Mouse (Mus musculus): ENCODE data around the gene Prss16. TPM values are rescaled to one million over a fixed set of nuclear protein-coding genes. Genes with fewer than 3 reads are reported as not detected.

The Prss16 gene
- polyA plus RNA-seq, 2 experiments, result 0.23 to 0.39 TPM

GRCm38 (mm10) chr13:22030493-22030892 lies 21.0 kb upstream of the Prss16 start:
- Histone ChIP-seq H3K36me3 (replicated peaks; ENCODE audit: control insufficient read depth, insufficient read depth, low read depth) (no peaks in the 10 kb centered on the region), H3K4me3 (ENCODE audit: insufficient read depth in 1 of 2, low read depth in 2 of 2, low read length in 2 of 2) (no peak overlapping the region), H3K27me3 (ENCODE audit: control insufficient read depth, insufficient read depth, low read length) (no peaks in the 10 kb centered on the region), H3K4me1 (replicated peaks; ENCODE audit: control insufficient read depth in 2 of 2, insufficient read depth in 2 of 2, low read length in 1 of 2) (peaks cover 8 to 21% of the 10 kb centered on the region in 2 experiments; a peak in 3 of 4 replicates), H3K9ac (replicated peaks) (no peak overlapping the region), H3K9me3 (ENCODE audit: control insufficient read depth, low read length) (no peaks in the 10 kb centered on the region), H3K27ac (no peak overlapping the region), H3K4me2 (ENCODE audit: low read depth) (peak overlapping the region; percentile 34)
- ATAC-seq (ENCODE audit: insufficient read depth), result no peak
- no peak for TF ChIP-seq EP300 (IDR thresholded peaks at IDR 0.05; ENCODE audit: low read depth)
- peak; percentile 39; the same call in 1 of the 2 replicates for TF ChIP-seq CTCF (IDR thresholded peaks at IDR 0.05; ENCODE audit: low read depth)
- peak in 1 of 3 experiments; percentile 57 for DNase-seq (ENCODE audit: low read depth in 3 of 3, low spot score in 3 of 3)
- WGBS (ENCODE audit: insufficient replicate concordance), result 10% methylated on average over 4 of the region's 4 CpGs

- DNase-seq (ENCODE audit: low read depth in 3 of 3, low spot score in 3 of 3) (peak in 1 of 3 experiments; percentile 47), ATAC-seq (ENCODE audit: insufficient read depth) (no peak)
- Histone ChIP-seq H3K4me2 (ENCODE audit: low read depth) (peak overlapping the region; percentile 79), H3K9ac (replicated peaks) (peak overlapping the region; percentile 32), H3K9me3 (ENCODE audit: control insufficient read depth, low read length) (no peaks in the 10 kb centered on the region), H3K27me3 (ENCODE audit: control insufficient read depth, insufficient read depth, low read length) (no peaks in the 10 kb centered on the region), H3K36me3 (replicated peaks; ENCODE audit: control insufficient read depth, insufficient read depth, low read depth) (no peaks in the 10 kb centered on the region), H3K4me1 (replicated peaks; ENCODE audit: control insufficient read depth in 2 of 2, insufficient read depth in 2 of 2, low read length in 1 of 2) (peaks cover 8 to 21% of the 10 kb centered on the region in 2 experiments; a peak in 3 of 4 replicates), H3K27ac (peak overlapping the region; percentile 23), H3K4me3 (ENCODE audit: insufficient read depth in 1 of 2, low read depth in 2 of 2, low read length in 2 of 2) (no peak overlapping the region)
- 25% methylated on average over 8 of the region's 8 CpGs for WGBS (ENCODE audit: insufficient replicate concordance)
- TF ChIP-seq EP300 (IDR thresholded peaks at IDR 0.05; ENCODE audit: low read depth), result no peak
- no peak for TF ChIP-seq CTCF (IDR thresholded peaks at IDR 0.05; ENCODE audit: low read depth)
Observed at GRCm38 (mm10) chr13:22029928-22030327, 20.4 kb upstream of the Prss16 start.

GRCm38 (mm10) chr13:22028673-22029460 lies 19.3 kb upstream of the Prss16 start:
- peak overlapping the region; percentile 79 for H3K4me2 ChIP-seq (ENCODE audit: low read depth)
- H3K4me3 ChIP-seq (ENCODE audit: insufficient read depth in 1 of 2, low read depth in 2 of 2, low read length in 2 of 2), result peak overlapping the region; percentile 64 to 72
- H3K4me1 ChIP-seq (replicated peaks; ENCODE audit: control insufficient read depth in 2 of 2, insufficient read depth in 2 of 2, low read length in 1 of 2), result peaks cover 8 to 17% of the 10 kb centered on the region in 2 experiments; a peak in 3 of 4 replicates
- no peaks in the 10 kb centered on the region for H3K36me3 ChIP-seq (replicated peaks; ENCODE audit: control insufficient read depth, insufficient read depth, low read depth)
- DNase-seq (ENCODE audit: low read depth in 3 of 3, low spot score in 3 of 3), result peak in 2 of 3 experiments; percentile 83 to 91
- TF ChIP-seq CTCF (IDR thresholded peaks at IDR 0.05; ENCODE audit: low read depth) (peak; percentile 97), EP300 (IDR thresholded peaks at IDR 0.05; ENCODE audit: low read depth) (no peak)
- H3K9ac ChIP-seq (replicated peaks), result peak overlapping the region; percentile 82
- ATAC-seq (ENCODE audit: insufficient read depth), result peak; percentile 80
- H3K9me3 ChIP-seq (ENCODE audit: control insufficient read depth, low read length), result no peaks in the 10 kb centered on the region
- WGBS (ENCODE audit: insufficient replicate concordance), result under 1% methylated on average over 40 of the region's 40 CpGs
- peak overlapping the region; percentile 89 for H3K27ac ChIP-seq
- H3K27me3 ChIP-seq (ENCODE audit: control insufficient read depth, insufficient read depth, low read length), result no peaks in the 10 kb centered on the region

- H3K27ac ChIP-seq, result peak overlapping the region; percentile 57
- H3K36me3 ChIP-seq (replicated peaks; ENCODE audit: control insufficient read depth, insufficient read depth, low read depth), result no peaks in the 10 kb centered on the region
- 1% methylated on average over 35 of the region's 35 CpGs for WGBS (ENCODE audit: insufficient replicate concordance)
- DNase-seq (ENCODE audit: low read depth in 3 of 3, low spot score in 3 of 3) (peak in 2 of 3 experiments; percentile 67 to 82), ATAC-seq (ENCODE audit: insufficient read depth) (no peak)
- H3K4me3 ChIP-seq (ENCODE audit: insufficient read depth in 1 of 2, low read depth in 2 of 2, low read length in 2 of 2), result peak overlapping the region; percentile 69 to 97
- no peak for TF ChIP-seq CTCF (IDR thresholded peaks at IDR 0.05; ENCODE audit: low read depth)
- no peak for TF ChIP-seq EP300 (IDR thresholded peaks at IDR 0.05; ENCODE audit: low read depth)
- H3K27me3 ChIP-seq (ENCODE audit: control insufficient read depth, insufficient read depth, low read length), result no peaks in the 10 kb centered on the region
- peaks cover 6 to 13% of the 10 kb centered on the region in 2 experiments; a peak in 3 of 4 replicates for H3K4me1 ChIP-seq (replicated peaks; ENCODE audit: control insufficient read depth in 2 of 2, insufficient read depth in 2 of 2, low read length in 1 of 2)
- peak overlapping the region; percentile 84 for H3K9ac ChIP-seq (replicated peaks)
- H3K9me3 ChIP-seq (ENCODE audit: control insufficient read depth, low read length), result no peaks in the 10 kb centered on the region
- peak overlapping the region; percentile 84 for H3K4me2 ChIP-seq (ENCODE audit: low read depth)
Observed at GRCm38 (mm10) chr13:22026058-22027031, 16.8 kb upstream of the Prss16 start.
